Mouse (Mus musculus): ENCODE measurements at regions not wholly inside any gene's neighbourhood (a gene's known extent, or its start where the extent isn't known, plus 50 kb on each side); places are given as distances from the start of the nearest gene placed in this dataset.
A peak's percentile ranks its signal among the peaks of the same experiment; 100 is the strongest.

- no peak for DNase-seq (ENCODE audit: extremely low read depth)
- Histone ChIP-seq H3K9me3 (replicated peaks; ENCODE audit: low read length) (no peaks in the 10 kb centered on the region), H3K27me3 (replicated peaks) (no peaks in the 10 kb centered on the region), H3K4me1 (ENCODE audit: control insufficient read depth in 1 of 2, insufficient read depth in 2 of 2) (peaks cover 0 to 3% of the 10 kb centered on the region in 2 experiments; a peak in 1 of 4 replicates), H3K4me2 (ENCODE audit: insufficient read depth, low read depth, poor library complexity, severe bottlenecking) (no peak overlapping the region), H3K9ac (ENCODE audit: insufficient read depth, low read depth) (no peak overlapping the region), H3K27ac (ENCODE audit: insufficient read depth, low read depth) (no peak overlapping the region), H3K79me2 (replicated peaks; ENCODE audit: control insufficient read depth, extremely low read depth, insufficient read depth, poor library complexity, severe bottlenecking) (no peaks in the 10 kb centered on the region), H3K4me3 (replicated peaks in 1 of 3; ENCODE audit: low read depth in 2 of 3, low read length in 2 of 3, poor library complexity in 1 of 3) (no peak overlapping the region), H3K36me3 (replicated peaks in 1 of 2; ENCODE audit: control insufficient read depth in 1 of 2, insufficient read depth in 1 of 2, low read length in 1 of 2) (no peaks in the 10 kb centered on the region)
- dilution Hi-C loops (cut with MboI; ENCODE audit: extremely low pct_ligation_motif_present, extremely low pct_unique_long_range_greater_than_20kb, low sequenced_read_pairs), result no loop called here
- TF ChIP-seq SIN3A (IDR thresholded peaks at IDR 0.05; ENCODE audit: low read length) (no peak), MAZ (IDR thresholded peaks at IDR 0.05; ENCODE audit: low read depth, low read length) (no peak), NRF1 (IDR thresholded peaks at IDR 0.05; ENCODE audit: low read depth, low read length) (no peak), ZKSCAN1 (IDR thresholded peaks at IDR 0.05; ENCODE audit: borderline replicate concordance, low read depth, low read length) (no peak), ELF1 (IDR thresholded peaks at IDR 0.05; ENCODE audit: low read depth, low read length) (no peak), MYC (IDR thresholded peaks at IDR 0.05; ENCODE audit: low read depth, low read length) (no peak), JUN (IDR thresholded peaks at IDR 0.05; ENCODE audit: insufficient read depth, low read depth, low read length) (no peak), POLR2A (IDR thresholded peaks at IDR 0.05; ENCODE audit: low read depth, low read length) (no peak), BHLHE40 (IDR thresholded peaks at IDR 0.05; ENCODE audit: low read depth, low read length) (no peak), USF1 (IDR thresholded peaks at IDR 0.05; ENCODE audit: low read depth, low read length) (no peak), RCOR1 (conservative IDR thresholded peaks at IDR 0.05; ENCODE audit: low read depth, low read length) (no peak), MXI1 (IDR thresholded peaks at IDR 0.05; ENCODE audit: low read depth, low read length) (no peak), MAX (IDR thresholded peaks at IDR 0.05; ENCODE audit: low read length) (no peak), ZC3H11A (IDR thresholded peaks at IDR 0.05; ENCODE audit: low read depth, low read length) (peak; percentile 6; the same call in 1 of the 2 replicates), MEF2A (IDR thresholded peaks at IDR 0.05; ENCODE audit: borderline replicate concordance, low read depth, low read length) (no peak), ZMIZ1 (IDR thresholded peaks at IDR 0.05; ENCODE audit: low read depth, low read length) (no peak), TBP (conservative IDR thresholded peaks at IDR 0.05; ENCODE audit: low read depth, low read length) (no peak), UBTF (IDR thresholded peaks at IDR 0.05; ENCODE audit: low read depth, low read length) (no peak), JUND (conservative IDR thresholded peaks at IDR 0.05; ENCODE audit: low read depth, low read length) (no peak), SMC3 (IDR thresholded peaks at IDR 0.05; ENCODE audit: low read depth, low read length) (peak; percentile 48), NELFE (IDR thresholded peaks at IDR 0.05; ENCODE audit: low read depth, low read length) (no peak), USF2 (conservative IDR thresholded peaks at IDR 0.05; ENCODE audit: low read depth, low read length) (no peak), CHD1 (IDR thresholded peaks at IDR 0.05; ENCODE audit: low read depth, low read length) (no peak), EP300 (IDR thresholded peaks at IDR 0.05; ENCODE audit: low read length) (no peak), IRF4 (IDR thresholded peaks at IDR 0.05; ENCODE audit: low read depth, low read length) (no peak), RAD21 (IDR thresholded peaks at IDR 0.05; ENCODE audit: low read depth, low read length) (peak; percentile 67), CTCF (conservative IDR thresholded peaks at IDR 0.05 in 1 of 2, IDR thresholded peaks at IDR 0.05 in 1 of 2; ENCODE audit: low read depth in 2 of 2, low read length in 2 of 2) (peak in 1 of 2 experiments; percentile 70; a peak in 2 of 4 replicates), CHD2 (IDR thresholded peaks at IDR 0.05; ENCODE audit: low read length) (no peak), POLR2AphosphoS2 (IDR thresholded peaks at IDR 0.05; ENCODE audit: low read depth, low read length) (no peak), E2F4 (IDR thresholded peaks at IDR 0.05; ENCODE audit: insufficient replicate concordance, low read depth, low read length) (no peak), KAT2A (IDR thresholded peaks at IDR 0.05; ENCODE audit: insufficient replicate concordance, low read length) (no peak), ZNF384 (IDR thresholded peaks at IDR 0.05; ENCODE audit: low read depth, low read length) (no peak), ETS1 (conservative IDR thresholded peaks at IDR 0.05; ENCODE audit: low read depth, low read length) (no peak)
- in situ Hi-C loops (cut with MboI; ENCODE audit: low pct_ligation_motif_present, low pct_unique_long_range_greater_than_20kb, low sequenced_read_pairs), result no loop called here
Measured at GRCm38 (mm10) chr11:64230071-64230470, 150.8 kb upstream of the Cox10 start.

Data from CH12.LX (cell line).